Mouse (Mus musculus) bone marrow macrophage, adult 2 months (primary cell): ENCODE data around the gene Cpeb4. TPM values are rescaled to one million over a fixed set of nuclear protein-coding genes. Genes with fewer than 3 reads are reported as not detected.

Experiments used
- H3K27ac ChIP-seq: 2 replicates; pipeline ENCODE4 v1.5.1; 2012; ENCODE audit warnings: low read depth, low read length; ENCODE audit not compliant: insufficient read depth
- H3K4me1 ChIP-seq: 2 replicates; pipeline ENCODE4 v1.6.1; 2012; ENCODE audit warnings: low read length; ENCODE audit not compliant: control insufficient read depth, insufficient read depth
- H3K4me3 ChIP-seq: 2 replicates; pipeline ENCODE4 v1.5.1; 2012; ENCODE audit warnings: mild to moderate bottlenecking, low read length, moderate library complexity; ENCODE audit not compliant: insufficient read depth
- CTCF ChIP-seq: IDR thresholded peaks from 2 replicates; pipeline ENCODE4 v1.5.1; 2012; ENCODE audit warnings: low read depth, mild to moderate bottlenecking, low read length, moderate library complexity
- POLR2A ChIP-seq: IDR thresholded peaks from 2 replicates; pipeline ENCODE4 v1.6.1; 2012; ENCODE audit warnings: mild to moderate bottlenecking, low read depth, low read length, borderline replicate concordance
- polyA plus RNA-seq: library from polyadenylated mRNA; stranded (reverse); fragments of >200 nt; gene quantifications from 2 replicates; pipeline ENCODE4 v1.2.4, GENCODE M21; 2012; ENCODE audit not compliant: missing spikeins, insufficient read depth, insufficient read length

Cpeb4 gene
- polyA plus RNA-seq, 1 experiment: 46.6 TPM

GRCm38 (mm10) chr11:31983249-31983648 is 111.2 kb downstream of the Cpeb4 start:
- TF ChIP-seq CTCF: no peak
- no peak for TF ChIP-seq POLR2A
- H3K27ac ChIP-seq: no peak overlapping the region
- H3K4me1 ChIP-seq: no peaks in the 10 kb centered on the region
- no peak overlapping the region for H3K4me3 ChIP-seq

- TF ChIP-seq CTCF (no peak), POLR2A (no peak)
- Histone ChIP-seq H3K4me1 (no peaks in the 10 kb centered on the region), H3K27ac (no peak overlapping the region), H3K4me3 (no peak overlapping the region)
Observed at GRCm38 (mm10) chr11:31984786-31985185, 112.8 kb downstream of the Cpeb4 start.

Other genes starting within 250 kb of the Cpeb4 start
- 11.0 and 12.6 TPM in 2 replicates for gene Bod1, start 200.3 kb upstream of the Cpeb4 start, polyA plus RNA-seq
- gene 4930524B15Rik, start 93.4 kb downstream of the Cpeb4 start, polyA plus RNA-seq: not detected in 2 replicates
- gene Nsg2, start 128.3 kb downstream of the Cpeb4 start, polyA plus RNA-seq: not detected in 2 replicates